Mouse (Mus musculus) adrenal gland, postnatal 10 days (tissue): ENCODE results near the gene Rhcg. TPM values are rescaled to one million over a fixed set of nuclear protein-coding genes. Genes with fewer than 3 reads are reported as not detected.

ENCODE experiments used
- DNase-seq: peaks from one replicate; pipeline ENCODE4 v3.0.0; 2021; ENCODE audit warnings: mixed read lengths
- long read RNA-seq, 2 experiments: library from polyadenylated mRNA; stranded (forward); transcript quantifications; one replicate each; pipeline ENCODE4 v2.0.0; 2021
- total RNA-seq, 2 experiments: library from RNA; stranded (reverse); gene quantifications; 2 replicates each; pipeline ENCODE4 v1.2.3; 2021

The Rhcg gene
- under 1 TPM; 0.66 to 0.91 TPM for total RNA-seq
- long read RNA-seq, experiment 1, partial matches to known transcripts: 1 of 2 reads
- long read RNA-seq, experiment 1, other reads (novel, unspliced or antisense): 0 of 2 reads
- long read RNA-seq, experiment 2, transcript Rhcg-201 (11 exons, 2,090 nt): major isoform, 22 of 28 reads
- long read RNA-seq, experiment 2, partial matches to known transcripts: 1 of 28 reads
- long read RNA-seq, experiment 2, other reads (novel, unspliced or antisense): 5 of 28 reads

DNA sequence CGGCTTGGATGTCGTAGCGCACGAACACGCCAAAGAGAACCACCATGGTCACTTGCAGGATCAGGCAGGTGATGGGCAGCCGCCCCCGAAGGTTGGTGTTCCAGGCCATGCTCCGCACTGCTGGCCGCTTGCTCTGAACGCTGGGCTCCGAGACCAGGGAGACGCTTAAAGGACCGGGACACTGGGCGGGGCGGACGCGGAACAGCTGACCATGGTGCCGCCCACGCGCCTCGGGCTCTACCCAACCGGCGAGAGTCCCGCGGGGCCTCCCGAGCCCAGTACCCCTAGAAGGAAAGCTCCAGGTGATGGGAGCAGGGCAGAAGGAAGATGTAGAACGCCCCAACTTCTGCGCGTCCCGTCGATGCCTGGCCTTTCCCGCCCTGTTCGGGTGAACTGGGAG lies at the start of gene Rhcg:
Gene Rhcg (minus strand): TSS at position 240 of the 400 bp plus-strand sequence.
- DNase-seq: peak; percentile 35

DNA sequence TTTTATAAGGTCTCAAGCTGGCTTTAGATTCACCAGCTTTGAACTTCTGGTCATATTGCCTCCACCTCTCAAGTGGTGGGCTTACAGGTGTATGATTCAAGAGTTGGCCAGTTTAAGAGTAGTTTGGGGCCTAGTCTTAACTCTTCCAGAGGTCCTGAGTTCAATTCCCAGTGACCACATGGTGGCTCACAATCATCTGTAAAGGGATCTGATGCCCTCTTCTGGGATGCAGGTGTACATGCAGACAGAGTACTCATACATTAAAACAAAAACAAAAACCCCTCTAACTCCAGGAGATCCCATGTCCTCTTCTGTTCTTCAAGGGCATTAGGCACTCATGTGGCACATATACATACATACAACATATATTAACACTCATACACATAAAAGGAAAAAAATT lies 49.2 kb upstream of the Rhcg start:
- DNase-seq: no peak

DNA sequence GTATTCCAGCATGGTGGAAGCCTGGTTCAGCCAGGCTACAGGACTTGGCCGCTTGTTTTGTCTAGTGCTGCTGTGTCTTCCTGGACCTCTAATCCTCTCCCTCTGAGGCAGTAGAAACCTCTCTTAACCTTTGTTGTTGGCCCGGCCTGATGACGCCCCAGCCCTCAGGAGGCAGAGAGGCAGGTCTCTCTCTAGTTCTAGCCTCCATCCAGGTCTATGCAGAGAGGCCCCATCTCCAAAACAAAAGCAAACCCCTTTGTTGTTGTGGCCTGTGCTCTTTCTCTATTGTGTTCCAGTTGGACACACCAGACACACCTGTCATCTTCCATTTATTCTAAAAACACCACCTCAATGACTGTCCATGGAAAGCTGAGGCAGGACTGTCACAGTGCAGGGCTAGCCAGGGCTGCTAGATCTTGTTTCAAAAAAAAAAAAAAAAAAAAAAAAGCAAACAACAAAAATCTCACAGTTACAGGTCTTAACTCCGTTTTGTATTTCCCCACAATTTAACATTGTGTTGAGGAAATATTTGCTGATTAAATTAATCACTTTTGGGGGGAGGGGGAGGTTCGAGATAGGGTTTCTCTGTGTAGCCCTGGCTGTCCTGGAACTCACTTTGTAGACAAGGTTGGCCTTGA lies 43.9 kb upstream of the Rhcg start:
- DNase-seq: peak; percentile 2

DNA sequence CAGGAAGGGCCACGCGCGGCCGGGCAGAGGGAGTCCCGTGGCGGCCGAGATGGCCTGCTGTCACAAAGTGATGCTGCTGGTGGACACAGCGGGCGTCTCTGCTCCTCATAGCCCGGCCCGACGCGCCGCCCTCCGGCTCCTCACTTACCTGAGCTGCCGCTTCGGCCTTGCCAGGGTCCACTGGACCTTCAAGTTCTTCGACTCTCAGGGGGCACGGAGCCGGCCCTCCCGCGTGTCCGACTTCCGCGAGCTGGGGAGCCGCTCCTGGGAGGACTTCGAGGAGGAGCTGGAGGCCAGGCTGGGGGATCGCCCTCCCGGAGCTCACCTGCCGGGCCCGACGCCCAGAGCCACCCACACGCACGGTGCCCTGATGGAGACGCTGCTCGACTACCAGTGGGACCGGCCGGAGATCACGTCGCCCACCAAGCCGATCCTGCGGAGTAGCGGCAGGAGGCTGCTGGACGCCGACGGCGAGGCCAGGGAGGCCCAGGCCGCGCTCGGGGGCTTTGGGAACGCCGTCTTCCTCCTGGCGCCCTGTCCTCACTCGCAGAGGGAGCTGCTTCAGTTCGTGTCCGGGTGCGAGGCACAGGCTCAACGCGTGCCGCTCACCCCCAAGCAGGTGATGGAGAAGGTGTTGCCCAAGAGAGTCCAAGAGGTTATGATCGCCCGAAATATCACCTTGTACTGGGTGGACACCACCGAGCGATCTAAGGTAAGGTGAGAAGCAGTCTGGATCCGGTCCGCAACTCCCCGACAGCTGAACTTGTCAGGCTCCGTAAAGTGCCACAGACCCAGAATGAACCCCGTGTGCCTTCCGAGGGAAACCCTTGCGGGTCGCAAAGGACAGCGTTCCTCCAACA lies 43.1 kb upstream of the Rhcg start:
- no peak for DNase-seq

DNA sequence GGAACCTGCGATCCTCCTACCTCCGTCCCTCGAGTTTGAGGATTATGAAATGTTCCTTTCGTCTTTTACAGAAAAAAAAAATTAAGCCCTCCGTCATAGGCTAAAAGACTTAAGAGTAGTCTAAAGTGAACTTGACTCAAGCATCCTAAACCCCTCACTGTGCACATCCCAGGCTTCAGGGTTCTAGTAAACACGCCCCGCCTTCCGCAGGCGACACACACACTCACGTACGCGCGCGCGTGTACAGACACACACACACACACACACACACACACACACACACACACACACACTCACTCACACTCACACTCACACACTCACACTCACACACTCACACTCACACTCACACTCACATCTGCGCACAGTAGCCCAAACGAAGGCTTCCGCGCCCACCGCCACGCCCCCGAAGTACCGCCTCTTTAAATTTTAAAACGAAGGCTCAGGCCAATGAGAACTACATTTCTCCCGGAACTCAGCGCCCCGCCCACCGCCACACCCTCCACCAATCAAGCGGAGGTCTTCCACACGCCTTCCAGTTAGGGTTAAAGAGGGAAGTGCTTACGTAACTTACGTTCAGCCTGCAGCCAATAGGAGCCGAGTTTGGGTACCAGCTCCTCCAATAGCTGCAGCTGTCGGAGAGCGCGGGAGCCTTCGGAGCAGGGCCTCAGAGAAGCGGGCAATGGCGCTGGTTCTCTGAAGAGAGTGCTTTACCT lies 42.3 kb upstream of the Rhcg start, which contains the start of gene Ticrr:
Gene Ticrr (plus strand): TSS at position 619 of the 713 bp plus-strand sequence.
- DNase-seq: peak; percentile 97

DNA sequence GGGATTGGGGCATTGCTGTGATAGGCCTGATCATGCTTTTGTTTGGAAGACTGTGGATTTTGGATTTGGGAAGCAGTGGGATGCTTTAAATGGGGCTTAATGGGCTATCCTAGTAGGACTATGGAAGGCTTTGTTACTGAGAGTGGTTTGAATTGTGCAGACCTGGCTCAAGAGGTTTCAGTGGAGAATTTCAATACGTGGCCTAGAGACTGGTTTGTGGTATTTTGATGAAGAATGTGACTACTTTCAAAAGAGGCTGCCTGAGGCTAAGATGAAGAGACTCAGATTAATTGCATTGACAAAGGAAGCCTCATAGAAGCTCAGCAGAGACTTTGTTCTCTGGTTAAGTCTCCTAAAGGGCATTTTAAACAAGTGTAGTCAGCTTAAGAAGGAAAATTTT lies 37.1 kb upstream of the Rhcg start:
- DNase-seq: no peak

DNA sequence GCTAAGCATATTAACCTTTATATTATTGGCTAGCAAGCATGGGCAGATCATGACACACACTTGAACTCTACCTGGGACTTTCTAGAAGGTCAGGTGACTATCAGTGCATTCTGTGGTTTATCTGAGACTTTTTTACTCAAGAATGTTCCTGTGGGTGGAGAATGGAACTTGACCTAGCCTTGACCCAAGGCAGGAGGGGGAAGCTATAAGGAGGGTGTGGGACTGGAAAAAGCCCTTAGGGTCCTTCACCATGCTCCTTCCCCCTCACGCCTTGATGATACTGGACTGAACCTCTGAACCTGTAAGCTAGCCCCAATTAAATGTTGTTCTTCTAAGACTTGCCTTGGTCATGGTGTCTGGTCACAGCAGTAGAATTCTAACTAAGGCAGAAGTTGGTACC lies 36.7 kb upstream of the Rhcg start:
- no peak for DNase-seq

DNA sequence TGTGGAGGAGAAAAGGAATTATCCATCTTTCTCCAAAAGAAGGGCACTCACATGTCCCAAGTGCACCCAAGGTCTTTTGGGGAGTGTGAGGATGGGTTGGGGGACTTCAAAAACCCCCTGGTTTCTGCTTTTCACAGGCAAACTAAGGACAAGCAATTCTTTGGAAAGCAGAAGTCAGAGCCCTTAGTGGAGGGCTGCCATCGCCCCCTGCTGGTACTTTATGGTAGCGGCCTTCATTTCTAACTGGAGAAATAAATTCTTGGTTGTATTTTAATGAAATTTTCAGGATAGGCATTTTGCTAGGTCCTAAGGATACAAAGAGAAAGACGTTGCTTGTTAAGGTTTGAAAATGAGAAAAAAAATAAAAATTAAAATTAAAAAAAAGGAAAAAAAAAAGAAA lies 31.5 kb upstream of the Rhcg start:
- peak; percentile 79 for DNase-seq

DNA sequence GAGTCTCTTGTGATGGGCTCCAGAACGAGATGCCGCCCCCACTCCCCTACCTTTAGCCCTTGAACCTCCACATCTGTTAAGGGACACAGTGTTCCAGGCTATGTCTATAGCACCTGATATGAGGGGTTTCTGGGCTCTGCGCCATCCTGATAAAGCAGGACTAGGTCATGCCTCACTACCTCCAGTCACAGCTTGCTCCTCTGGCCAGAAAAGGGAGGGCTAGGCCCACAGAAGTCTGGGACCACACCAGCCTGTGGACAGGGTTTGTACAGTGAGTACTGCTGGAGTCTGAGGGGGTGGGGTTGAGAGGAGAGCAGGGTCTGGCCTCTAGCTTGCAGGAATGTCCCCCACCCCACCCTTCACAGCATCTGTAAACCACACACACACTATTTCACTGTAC lies 29.8 kb upstream of the Rhcg start:
- DNase-seq: no peak

DNA sequence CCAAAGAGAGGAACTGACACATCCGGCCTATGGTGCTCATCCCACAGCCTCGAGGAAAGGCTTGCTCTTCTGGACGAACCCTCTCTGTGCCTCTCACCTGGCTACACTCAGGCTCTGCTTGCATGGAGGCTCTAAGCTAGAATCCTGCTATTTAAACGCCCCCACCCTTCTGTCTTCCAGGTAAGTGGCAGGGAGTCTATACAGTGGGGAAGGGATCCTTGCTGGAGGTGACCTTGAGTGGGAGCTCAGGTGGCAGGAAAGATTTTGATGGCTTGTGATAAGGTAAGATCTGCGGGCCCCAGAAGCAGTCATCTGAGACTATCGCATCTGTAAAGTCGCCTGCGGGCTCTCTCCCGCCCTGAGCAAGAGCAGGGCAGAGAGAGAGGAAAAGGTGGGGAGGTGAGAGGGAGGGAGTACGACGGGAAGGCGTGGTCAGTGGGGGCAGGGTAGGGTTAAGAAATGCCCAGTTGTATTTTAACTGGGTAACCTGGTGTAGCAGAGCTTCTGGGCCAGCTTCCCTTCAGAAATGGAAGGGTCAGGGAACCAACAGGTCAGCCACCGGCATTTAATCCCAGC lies 14.4 kb upstream of the Rhcg start:
- DNase-seq: no peak

DNA sequence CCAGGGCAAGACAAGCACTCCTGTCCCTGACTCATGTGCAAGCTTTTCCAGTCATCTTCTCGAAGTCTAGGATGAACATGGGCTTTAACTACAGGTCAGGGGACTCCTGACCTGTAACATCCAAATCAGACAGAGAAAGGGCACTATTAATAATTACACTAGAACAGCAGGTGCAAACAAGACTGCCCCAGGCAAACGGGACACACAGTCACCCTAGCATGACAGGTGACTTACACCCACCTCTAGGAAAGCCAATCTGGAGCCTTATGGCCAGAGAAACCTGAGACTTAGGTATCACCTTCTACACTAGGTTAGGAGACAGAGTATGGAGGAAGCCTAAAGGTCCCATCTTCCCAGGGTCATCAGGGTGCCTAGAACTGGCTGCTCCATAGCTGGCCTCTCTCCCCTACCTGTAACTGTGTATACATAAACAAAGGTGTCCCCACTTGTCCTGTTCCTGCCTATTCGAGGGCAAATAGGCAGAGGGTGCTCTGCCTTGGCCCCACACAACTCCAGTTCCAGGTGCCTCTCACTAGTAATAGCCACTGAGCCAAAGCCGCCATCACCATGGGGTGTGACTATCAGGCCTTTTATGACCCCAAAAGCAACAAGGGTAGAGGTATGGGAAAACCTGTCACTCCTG lies 10.9 kb upstream of the Rhcg start:
- DNase-seq: no peak

DNA sequence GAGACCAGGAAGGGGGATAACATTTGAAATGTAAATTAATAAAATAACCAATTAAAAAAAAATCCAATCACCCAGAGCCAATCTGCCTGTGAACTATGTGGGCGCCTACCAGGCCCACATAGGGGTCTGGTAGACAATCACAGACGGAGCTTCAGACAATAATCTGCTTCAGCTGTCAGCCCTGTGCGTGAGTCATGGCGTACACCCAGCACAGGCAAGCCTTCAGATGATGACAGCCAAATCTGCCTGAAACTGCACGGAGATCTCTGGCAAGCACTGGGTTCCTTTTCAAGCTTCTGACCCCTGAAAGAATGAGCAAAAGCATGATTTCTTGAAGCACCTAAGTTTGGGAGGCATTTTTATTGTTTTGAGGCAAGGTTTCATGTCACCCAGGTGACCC lies 8.7 kb upstream of the Rhcg start:
- DNase-seq: no peak

DNA sequence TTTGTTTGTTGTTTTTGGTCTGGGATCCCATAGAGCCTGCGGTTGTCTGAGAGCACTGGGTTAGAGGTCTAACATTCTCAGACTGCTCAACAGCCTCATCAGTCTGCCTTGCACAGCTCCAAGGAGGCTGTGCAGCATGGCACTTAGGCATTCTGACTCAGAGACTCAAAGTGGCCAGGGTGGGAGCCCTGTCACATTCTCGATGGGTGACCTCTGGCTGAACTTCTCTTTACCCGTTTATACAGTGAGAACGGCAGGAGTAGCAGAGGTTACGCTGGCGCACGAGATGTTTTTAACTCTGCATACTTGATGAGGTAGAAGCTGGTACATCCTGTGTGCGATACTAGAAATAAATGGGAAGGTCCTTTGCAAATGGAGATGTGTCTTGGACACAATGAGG lies 5.6 kb upstream of the Rhcg start:
- no peak for DNase-seq

DNA sequence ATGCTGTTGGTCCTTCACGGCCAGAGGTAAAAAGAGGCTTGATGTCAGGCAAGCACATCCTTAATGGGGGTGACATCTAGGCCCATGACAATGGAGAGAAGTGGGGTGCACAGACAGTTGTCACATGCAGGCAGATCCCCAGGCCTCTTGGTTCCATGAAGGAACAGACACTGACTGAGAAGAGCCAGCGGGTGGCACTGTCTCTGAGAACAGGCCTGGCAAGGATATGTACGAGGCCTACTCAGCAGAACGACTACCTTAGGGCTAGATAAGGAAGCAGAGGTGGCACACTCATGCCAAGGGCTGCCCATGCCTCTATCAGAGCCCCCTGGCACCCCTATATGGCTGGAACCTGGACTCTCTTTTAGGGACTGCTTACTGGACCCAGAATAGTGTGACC lies 2.0 kb upstream of the Rhcg start:
- DNase-seq: no peak

DNA sequence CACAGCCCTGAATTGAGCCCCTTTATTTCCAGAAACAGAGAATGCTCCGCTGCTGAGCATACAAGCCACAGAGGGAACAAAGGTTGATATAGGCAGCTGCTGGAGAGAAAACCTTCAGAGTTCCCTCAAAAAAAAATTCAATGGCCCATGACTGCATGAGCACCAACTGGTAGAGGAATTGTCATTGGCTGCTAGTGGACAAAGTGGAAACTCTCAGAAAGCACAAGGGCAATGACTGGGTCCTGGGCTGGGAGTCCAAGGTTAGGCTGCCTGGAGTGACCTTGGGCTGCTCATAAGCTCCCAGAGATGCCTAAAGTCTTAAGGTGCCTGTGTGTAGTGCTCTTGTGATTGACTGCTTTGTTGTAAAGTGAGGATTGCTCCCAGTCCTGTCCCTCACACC lies 1.5 kb downstream of the Rhcg start:
- DNase-seq: peak; percentile 30

DNA sequence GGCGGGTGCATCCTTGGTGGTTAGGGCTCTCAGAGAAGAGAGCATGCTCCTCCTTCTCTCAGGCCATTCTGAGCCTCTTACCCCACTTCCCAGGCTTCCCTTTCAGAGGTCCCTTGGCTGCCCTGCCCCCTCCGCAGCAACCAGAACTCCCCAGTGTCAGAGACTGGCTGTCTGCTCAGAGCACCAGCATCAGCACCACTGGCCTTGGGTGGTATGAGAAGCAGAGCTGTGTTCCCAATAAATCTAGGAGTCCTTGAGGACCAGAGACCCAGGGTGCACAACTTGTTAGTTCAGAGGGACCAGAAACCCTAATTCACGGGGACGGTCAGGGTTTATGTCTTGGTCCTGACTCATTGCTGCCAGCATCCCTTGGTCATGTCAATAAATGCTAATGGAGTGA lies 2.4 kb downstream of the Rhcg start:
- DNase-seq: no peak

DNA sequence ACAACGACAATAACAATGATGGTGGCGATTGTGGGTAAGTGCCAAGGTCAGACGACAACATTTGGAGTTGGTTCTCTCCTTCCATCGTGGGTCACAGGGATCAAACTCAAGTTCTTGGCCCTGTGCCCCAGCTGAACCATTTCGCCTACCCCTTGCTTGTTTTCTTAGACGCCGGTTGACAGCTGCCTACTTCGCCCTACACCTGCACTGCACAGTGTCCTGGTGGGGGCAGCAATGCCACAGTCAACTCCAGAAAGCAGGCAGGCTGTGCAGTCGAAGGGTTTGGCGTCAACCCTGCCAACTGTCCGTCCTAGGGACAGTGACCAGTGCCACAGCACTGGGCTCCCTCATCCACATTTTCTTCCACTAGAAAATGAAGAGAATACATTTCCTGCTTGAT lies 4.1 kb downstream of the Rhcg start:
- DNase-seq: peak; percentile 16

DNA sequence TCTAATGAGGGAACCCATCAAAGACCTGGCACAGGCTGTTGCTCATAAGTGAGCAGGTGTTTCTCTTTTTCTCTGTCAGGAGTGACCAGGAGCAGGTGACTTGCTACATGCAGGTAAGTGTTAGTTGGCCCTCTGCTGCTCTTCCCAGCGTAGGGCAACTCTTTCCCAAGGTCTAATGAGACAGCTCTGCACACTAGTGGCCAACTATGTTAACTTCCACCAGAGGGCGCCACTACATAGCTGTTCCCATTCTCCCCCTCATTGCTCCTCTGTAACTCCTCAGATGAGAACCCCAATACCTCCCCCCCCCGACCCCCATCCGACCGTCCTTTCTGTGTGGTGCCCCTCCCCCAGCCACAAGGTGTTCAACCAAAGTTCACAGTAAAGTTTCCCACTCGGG lies 4.7 kb downstream of the Rhcg start:
- DNase-seq: peak; percentile 76

DNA sequence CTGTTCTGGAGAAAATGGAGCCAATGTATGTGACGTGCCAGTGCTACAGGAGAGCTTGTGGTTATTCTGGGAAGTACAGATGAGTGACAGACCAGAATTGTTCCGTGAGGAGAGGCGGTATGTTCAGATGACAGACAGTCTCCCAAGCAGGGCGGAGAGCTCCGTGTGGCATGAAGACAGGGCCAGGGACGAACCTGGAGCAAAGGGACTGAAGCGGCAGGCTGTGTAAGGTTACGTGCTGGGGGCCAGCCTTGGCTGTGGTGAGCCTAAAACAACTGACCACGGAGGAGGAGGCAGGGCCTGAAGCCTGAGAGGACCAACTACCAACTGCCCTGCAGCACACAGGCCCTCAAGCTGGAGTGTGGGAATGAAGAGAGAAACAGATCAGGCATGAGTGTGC lies 5.6 kb downstream of the Rhcg start:
- no peak for DNase-seq

DNA sequence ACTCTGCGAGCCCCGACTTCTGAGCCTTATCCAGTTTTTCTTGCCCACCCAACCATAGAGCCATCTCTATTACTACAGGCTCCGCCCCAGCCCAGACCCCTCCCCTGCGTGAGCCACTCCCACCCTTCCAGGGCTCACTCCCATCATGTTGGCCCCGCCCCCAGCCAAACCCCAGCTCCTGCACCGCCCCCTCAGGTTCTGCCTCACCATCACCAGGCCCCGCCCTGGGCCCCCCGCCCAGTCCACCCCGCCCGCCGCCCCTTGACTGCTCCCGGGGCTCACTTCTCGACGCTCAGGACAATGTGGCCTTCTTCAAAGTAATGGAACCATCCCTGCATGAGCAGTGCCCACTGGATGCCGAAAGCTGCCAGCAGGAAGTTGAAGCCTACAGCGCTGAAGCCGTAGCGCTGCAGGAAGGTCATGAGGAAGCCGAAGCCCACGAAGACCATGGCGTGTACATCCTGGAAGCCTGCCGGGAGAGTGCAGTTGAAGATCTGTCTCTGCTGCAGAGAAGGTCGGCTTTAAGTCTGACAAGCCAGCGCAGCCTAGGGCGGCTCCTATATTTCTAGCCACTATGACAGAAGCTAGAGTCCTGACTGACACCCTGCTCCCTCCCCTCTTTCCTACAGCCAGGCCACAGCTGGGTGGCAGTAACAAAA lies 10.1 kb downstream of the Rhcg start:
- DNase-seq: peak; percentile 29

DNA sequence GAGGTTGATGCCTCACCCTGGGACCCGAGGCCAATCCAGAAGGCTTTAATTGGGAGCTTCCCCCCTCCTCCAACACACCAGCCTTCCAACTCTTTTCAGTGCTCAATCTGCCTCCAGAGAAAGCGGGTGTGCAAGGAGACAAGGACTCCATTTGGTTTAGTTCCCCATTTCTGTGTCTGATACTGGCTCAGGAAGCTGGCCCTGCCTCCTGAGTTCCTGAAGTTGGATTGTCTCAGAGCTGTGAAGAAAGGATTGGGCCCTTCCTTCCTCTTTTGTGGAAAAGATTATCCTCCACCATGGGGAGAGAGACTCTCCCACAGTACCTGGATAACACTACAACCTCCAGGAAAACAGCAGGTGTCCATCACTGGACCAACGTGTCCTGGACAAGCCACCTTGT lies 10.7 kb downstream of the Rhcg start:
- no peak for DNase-seq
